Mouse (Mus musculus) retina, embryonic 14.5 days (tissue): Measurements from ENCODE around the gene Mmp20.

Source experiments
- DNase-seq: peaks from one replicate; pipeline ENCODE4 v3.0.0-alpha.2; 2015; ENCODE audit warnings: low spot score

The Mmp20 gene

GRCm38 (mm10) chr9:7627931-7628330 is at the start of gene Mmp20:
Mmp20 (plus strand) TSS chr9:7628231.
- DNase-seq: no peak

- no peak for DNase-seq
Measured at GRCm38 (mm10) chr9:7590063-7590462, 38.0 kb upstream of the Mmp20 start.

GRCm38 (mm10) chr9:7593272-7593812 is 34.7 kb upstream of the Mmp20 start:
- DNase-seq: no peak

- DNase-seq: peak; percentile 92
Measured at GRCm38 (mm10) chr9:7594816-7595540, 33.1 kb upstream of the Mmp20 start.

- peak; percentile 81 for DNase-seq
Measured at GRCm38 (mm10) chr9:7602982-7603742, 24.9 kb upstream of the Mmp20 start.

GRCm38 (mm10) chr9:7604005-7604404 is 24.0 kb upstream of the Mmp20 start:
- DNase-seq: no peak

GRCm38 (mm10) chr9:7605638-7606037 is 22.4 kb upstream of the Mmp20 start:
- DNase-seq: no peak

GRCm38 (mm10) chr9:7622582-7622981 is 5.4 kb upstream of the Mmp20 start:
- no peak for DNase-seq

- DNase-seq: no peak
Measured at GRCm38 (mm10) chr9:7633936-7634335, 5.9 kb downstream of the Mmp20 start.

- no peak for DNase-seq
Measured at GRCm38 (mm10) chr9:7647901-7648300, 19.9 kb downstream of the Mmp20 start.

- no peak for DNase-seq
Measured at GRCm38 (mm10) chr9:7650397-7651180, 22.6 kb downstream of the Mmp20 start.

- DNase-seq: no peak
Measured at GRCm38 (mm10) chr9:7652351-7653085, 24.5 kb downstream of the Mmp20 start.

- no peak for DNase-seq
Measured at GRCm38 (mm10) chr9:7657946-7658345, 29.9 kb downstream of the Mmp20 start.

GRCm38 (mm10) chr9:7659469-7660020 is 31.5 kb downstream of the Mmp20 start:
- DNase-seq: peak; percentile 11

GRCm38 (mm10) chr9:7661371-7661770 is 33.3 kb downstream of the Mmp20 start:
- DNase-seq: no peak

- DNase-seq: no peak
Measured at GRCm38 (mm10) chr9:7669674-7670073, 41.6 kb downstream of the Mmp20 start.

- no peak for DNase-seq
Measured at GRCm38 (mm10) chr9:7672985-7673384, 45.0 kb downstream of the Mmp20 start.

- no peak for DNase-seq
Measured at GRCm38 (mm10) chr9:7678154-7678837, 50.3 kb downstream of the Mmp20 start.

GRCm38 (mm10) chr9:7682081-7682618 is 54.1 kb downstream of the Mmp20 start:
- DNase-seq: no peak

GRCm38 (mm10) chr9:7686024-7686423 is 58.0 kb downstream of the Mmp20 start:
- DNase-seq: no peak
